Mouse (Mus musculus) megakaryocyte, embryonic 14.5 days (primary cell): ENCODE measurements around the gene Haus3.

Source experiments
- FLI1 ChIP-seq: IDR thresholded peaks from 2 replicates; pipeline ENCODE4 v1.6.1; 2012; ENCODE audit warnings: low read length, inconsistent platforms, mixed read lengths
- GATA1 ChIP-seq: IDR thresholded peaks from 3 replicates; pipeline ENCODE4 v1.6.1; 2012; ENCODE audit warnings: mixed read lengths, low read length, inconsistent platforms, borderline replicate concordance

DNA sequence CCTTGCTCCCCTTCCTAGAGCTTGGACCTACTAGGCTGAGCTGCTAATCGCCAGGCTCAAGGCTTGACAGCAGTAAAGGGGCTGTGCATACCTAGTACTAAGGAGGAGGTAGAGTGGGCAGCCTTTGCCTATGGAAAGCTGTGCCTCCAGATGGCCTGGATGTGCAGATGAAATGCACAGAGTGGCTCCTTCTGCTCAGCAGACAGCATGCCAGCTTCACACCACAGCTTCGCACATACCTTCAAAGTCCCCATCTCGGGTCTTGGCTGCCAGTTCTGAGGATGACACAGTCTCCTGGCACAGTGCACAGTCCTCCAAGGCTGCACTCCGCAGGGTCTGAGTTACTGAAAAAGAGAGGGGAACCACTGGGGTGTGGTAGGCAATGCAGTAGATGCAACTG, 27.9 kb upstream of the Haus3 start:
- TF ChIP-seq GATA1 (no peak), FLI1 (no peak)
